Mouse (Mus musculus): Measurements from ENCODE around the gene Usp13.

Gene Usp13

DNA sequence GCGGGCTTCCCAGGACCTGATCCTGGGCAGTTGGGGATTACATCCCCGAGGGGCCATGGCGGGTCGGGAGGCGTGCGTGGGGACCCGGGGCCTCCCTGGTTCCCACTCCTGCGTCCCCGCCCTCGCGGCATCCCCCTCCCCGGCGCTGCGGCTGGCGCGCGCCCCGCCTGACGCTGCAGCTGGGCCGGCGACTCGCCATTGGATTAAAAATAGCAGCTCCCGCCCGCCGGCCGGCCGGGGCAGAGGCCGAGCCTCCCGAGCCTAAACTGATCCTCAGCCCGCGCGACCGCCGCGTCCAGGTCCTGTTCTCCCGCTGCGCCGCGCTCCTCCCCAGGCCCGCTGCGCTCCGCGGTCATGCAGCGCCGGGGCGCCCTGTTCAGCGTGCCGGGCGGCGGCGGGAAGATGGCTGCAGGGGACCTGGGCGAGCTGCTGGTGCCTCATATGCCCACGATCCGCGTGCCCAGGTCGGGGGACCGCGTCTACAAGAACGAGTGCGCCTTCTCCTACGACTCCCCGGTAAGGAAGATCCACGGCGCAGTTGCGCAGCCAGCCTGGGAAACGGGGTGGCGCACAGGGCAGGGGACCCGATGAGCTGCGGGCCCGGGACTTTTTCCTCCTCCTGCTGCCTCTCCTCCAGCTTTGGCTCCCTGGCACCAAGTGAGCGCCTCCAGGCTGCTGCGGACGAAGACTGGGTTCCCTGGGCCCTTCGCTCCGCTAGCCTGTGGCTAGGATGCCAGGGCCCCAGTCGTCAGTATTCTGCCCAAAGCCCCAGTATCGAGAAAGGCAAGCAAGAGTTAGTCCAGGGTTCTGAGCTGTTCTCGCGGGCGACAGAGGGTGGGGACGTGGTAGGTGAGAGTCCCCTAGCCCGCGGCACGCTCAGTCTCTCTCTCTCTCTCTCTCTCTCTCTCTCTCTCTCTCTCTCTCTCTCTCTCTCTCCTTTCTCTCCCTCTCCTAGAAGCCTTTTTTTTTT is at the start of gene Usp13:
Usp13 (plus strand) TSS at position 190 of the 970 bp plus-strand sequence.
- CTCF ChIA-PET: no interaction called here

DNA sequence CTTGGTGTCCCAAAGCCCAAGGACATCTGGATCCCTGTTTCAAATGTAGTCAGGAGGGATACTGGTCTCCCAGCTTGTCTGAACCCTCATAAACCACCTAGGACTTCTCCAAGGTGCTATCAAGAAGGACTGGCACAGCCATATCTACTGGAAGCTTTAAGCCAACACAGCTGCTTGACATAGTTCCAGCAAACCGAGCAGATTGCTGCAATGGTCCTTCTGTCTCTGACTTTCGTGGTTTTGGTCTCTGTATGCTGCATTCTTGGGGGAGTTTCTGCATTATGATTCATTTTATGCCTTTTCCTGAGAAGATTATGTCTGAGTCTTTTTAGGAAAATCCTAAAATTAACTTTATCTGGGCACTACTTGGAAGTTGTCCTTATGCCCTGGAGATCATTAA is 46.6 kb upstream of the Usp13 start:
- CTCF ChIA-PET: no interaction called here

GRCm38 (mm10) chr3:32817001-32817356 is 367 bp upstream of the Usp13 start:
- CTCF ChIA-PET: no interaction called here

GRCm38 (mm10) chr3:32818327-32818900 is 1.1 kb downstream of the Usp13 start:
- CTCF ChIA-PET: no interaction called here

DNA sequence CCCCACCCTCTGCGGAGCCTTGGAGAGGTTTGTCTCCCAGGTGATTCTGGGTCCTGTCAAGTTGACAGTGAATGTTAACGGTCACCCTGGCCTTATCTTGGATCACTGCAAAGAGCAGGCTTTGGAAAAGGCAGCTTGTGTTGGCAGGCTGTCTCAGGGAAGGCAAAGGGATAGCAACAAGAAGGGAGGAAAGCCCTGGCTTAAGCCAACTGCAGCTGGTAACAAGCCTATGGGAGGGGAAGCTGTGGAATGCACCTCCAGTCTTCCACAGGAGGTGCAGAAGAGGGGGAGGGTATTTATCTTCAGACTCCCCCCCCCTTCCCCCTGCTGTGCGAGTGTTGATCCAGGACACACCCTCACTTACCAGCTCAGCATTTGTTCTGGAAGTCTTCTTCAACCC is 5.3 kb downstream of the Usp13 start:
- CTCF ChIA-PET: no interaction called here

- CTCF ChIA-PET: no interaction called here
These were observed 7.6 kb downstream of the Usp13 start for GRCm38 (mm10) chr3:32824923-32825322.

DNA sequence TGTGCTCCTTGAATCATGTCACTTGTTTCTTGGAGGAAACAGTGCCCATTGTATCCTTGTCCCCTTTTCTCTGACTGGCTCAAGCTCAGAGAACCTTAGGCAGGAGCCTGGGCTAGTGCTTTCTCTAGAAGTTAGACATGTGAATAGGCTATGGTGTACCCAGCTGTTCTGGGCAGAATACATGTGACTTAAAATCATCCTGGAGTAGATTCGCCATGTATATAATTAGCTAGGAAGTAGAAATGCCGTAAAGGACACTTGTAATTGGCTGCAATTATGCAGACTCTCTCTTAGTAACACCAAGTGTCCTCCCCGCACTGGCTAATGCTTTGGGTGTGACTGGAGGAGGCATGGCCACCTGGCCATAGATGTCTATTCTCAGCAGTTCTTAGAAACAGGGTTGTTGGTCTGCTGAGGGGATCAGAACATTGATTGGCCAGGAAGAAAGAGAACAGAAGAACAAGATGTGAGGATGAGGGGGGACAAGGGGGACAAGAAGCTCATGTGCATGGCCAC is 8.7 kb downstream of the Usp13 start:
- CTCF ChIA-PET: no interaction called here

GRCm38 (mm10) chr3:32826701-32827100 is 9.4 kb downstream of the Usp13 start:
- CTCF ChIA-PET: no interaction called here

GRCm38 (mm10) chr3:32833871-32834270 is 16.5 kb downstream of the Usp13 start:
- CTCF ChIA-PET: no interaction called here

GRCm38 (mm10) chr3:32837847-32838246 is 20.5 kb downstream of the Usp13 start:
- CTCF ChIA-PET: no interaction called here

DNA sequence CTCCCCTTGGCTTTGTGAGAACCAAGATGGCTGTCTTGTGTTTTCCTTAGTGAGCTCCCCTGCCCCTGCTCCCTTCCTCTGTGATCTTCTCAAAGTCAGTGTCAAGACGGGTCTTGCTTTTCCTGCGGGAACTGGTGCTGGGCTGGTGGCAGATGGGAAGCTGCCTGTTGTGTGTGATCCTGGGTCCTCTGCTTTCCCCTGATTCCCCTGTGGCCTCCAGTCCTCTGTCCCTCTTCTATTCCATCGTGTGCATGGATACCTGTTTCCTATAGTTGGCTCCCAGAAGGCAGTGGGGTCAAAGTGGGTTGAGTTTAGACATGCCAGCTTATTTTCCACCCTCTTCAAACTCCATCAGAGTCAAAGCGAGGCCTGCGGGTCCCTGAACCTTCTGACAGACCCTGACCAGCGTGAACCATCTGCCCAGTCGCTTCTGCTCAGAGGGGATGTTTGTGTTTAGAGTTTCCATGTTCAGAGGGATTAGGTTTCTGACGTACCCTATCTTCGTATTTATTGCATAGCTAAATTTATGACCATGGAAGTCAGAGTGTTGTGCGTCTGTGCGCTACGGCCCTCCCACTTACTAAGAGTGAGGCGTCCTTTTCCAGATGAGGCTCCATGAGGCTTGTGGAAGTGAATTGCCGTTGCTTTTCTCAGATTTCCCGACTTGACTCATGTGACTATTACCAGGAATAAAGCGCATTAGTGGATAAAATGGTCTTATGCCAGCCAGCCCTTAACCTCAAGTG is 39.2 kb downstream of the Usp13 start:
- CTCF ChIA-PET: no interaction called here

GRCm38 (mm10) chr3:32871081-32871480 is 53.7 kb downstream of the Usp13 start:
- CTCF ChIA-PET: no interaction called here

GRCm38 (mm10) chr3:32886386-32886785 is 69.0 kb downstream of the Usp13 start:
- CTCF ChIA-PET: no interaction called here

- CTCF ChIA-PET: no interaction called here
These were observed 71.5 kb downstream of the Usp13 start for GRCm38 (mm10) chr3:32888886-32889285.

GRCm38 (mm10) chr3:32890174-32890573 is 72.8 kb downstream of the Usp13 start:
- CTCF ChIA-PET: no interaction called here

DNA sequence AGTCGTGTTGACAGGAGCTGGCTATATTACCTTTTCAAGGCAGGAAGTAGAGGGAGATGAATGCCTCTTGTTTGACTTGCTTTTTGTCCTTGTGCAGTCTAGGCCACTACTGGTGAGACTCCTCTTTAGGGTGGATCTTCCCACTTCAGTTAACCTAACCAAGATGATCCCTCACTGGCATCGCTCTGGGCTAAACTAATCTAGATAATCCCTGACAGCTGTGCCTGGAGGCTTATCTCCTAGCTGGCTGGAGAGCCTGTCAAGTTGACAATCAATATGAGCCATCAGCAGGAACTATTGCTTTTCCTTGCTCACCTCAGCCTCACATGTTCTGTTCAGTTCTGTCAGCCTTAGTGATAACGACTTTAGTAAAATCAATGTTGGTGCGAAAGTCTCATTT is 86.1 kb downstream of the Usp13 start:
- CTCF ChIA-PET: no interaction called here

DNA sequence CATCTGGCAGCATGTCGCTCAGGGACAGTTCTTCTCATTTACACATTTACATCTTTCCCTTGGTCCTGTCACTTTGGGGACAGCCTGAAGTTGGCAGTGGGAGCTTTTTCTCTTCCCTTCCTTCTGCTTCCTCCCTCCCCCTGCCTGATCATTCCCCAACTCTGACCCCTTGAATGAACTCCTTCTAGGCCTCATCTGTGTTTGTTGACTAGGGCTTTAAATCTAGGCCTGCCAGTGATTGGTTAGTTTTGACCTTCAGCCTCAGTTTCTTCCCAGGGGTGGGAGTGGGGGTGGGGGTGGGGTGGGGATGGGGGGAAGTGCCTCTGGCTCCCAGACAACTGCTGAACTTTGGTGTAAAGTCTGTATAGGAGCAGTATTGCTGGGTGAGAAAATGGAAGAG is 87.3 kb downstream of the Usp13 start:
- CTCF ChIA-PET: no interaction called here

DNA sequence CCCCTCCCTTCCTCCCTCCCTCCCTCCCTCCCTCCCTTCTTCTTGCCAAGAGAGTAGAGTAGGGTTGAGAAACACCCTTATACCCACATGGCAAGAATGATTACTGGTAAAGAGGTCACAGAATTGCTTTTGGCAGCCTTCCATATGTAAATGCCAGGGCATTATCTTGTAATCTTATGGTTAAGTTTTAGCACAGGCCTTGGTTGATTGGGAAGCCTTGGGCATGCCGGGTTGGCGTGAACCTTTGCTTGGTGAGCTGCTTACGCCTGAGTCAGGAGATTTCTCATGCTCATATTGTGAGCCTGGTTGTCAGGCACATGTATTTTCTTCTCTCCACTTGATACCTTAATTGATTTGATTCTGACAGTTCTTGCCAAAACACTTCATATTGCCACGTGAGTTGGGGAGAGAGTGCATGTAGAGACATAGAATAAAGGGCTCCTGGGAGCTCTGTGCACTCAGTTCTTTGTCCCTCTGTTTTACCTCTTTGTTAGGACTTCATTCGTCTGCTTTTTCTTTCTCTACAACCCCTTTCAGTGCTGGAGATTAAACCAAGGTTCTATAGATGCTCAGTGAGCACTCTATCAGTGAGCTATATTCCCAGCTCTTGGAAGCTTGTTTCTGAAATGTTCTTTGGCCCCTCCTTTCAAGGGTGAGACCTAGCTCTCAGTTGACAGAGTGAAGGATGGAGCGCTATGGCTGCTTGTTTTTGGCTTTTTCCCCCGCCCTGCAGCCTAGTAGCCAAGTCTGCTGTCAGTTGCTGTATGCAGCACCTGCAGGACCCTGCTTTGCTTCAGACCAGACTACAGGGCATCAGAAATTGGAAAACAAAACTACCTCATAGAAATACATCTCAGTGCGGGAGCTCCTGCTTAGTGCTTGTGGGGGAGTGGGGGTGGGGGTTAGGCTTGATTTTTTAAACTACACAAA is 88.8 kb downstream of the Usp13 start:
- CTCF ChIA-PET: no interaction called here

- CTCF ChIA-PET: no interaction called here
These were observed 91.1 kb downstream of the Usp13 start for GRCm38 (mm10) chr3:32908400-32908799.

DNA sequence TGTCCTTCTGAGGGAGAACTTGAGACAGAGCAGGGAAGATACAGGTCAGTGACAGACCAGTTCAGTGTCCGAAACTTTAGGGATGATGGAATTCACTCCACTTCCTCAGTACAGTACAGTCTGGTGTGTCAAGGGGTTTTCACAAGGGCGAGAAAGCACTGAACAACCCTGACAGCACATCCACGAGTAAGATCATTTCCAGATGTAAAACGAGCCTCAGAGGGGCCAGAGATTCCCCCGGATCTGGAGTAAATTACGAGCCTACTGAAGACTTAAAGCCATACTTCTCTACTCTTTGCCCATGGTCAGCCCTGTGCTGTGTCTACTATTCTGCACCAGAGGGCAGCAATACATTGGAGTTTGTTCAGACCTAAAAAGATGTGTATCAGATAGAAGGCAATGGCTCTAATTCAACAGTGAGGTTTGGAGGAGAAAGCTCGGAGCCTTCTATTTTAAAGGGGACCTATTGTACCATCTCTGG is 92.8 kb downstream of the Usp13 start:
- CTCF ChIA-PET: no interaction called here

GRCm38 (mm10) chr3:32924168-32924567 is 106.8 kb downstream of the Usp13 start:
- CTCF ChIA-PET: no interaction called here

All from spleen, embryonic (tissue).